Mouse (Mus musculus) thymus, adult 2 months (tissue): Measurements from ENCODE around the gene Tmem217. TPM values are rescaled to one million over a fixed set of nuclear protein-coding genes. Genes with fewer than 3 reads are reported as not detected.

Experiments
- DNase-seq: peaks from one replicate; pipeline ENCODE4 v3.0.0; 2021
- H3K27ac ChIP-seq: fragments of 200-500 bp; 2 replicates; pipeline ENCODE4 v1.5.1; 2012; ENCODE audit warnings: low read length, control low read depth; ENCODE audit not compliant: control insufficient read depth, insufficient read depth
- H3K27me3 ChIP-seq: fragments of 200-500 bp; 2 replicates; pipeline ENCODE4 v1.6.1; 2012; ENCODE audit warnings: mild to moderate bottlenecking, low read length, moderate library complexity, mixed read lengths; ENCODE audit not compliant: control insufficient read depth, insufficient read depth
- H3K36me3 ChIP-seq: fragments of 200-500 bp; 2 replicates; pipeline ENCODE4 v1.6.1; 2012; ENCODE audit warnings: mild to moderate bottlenecking, low read length, moderate library complexity; ENCODE audit not compliant: control insufficient read depth, insufficient read depth
- H3K4me1 ChIP-seq: fragments of 200-500 bp; replicated peaks from 2 replicates; pipeline ENCODE4 v1.6.1; 2012; ENCODE audit warnings: low read length; ENCODE audit not compliant: control insufficient read depth, insufficient read depth
- H3K4me3 ChIP-seq: fragments of 200-500 bp; 2 replicates; pipeline ENCODE4 v1.5.1; 2012; ENCODE audit warnings: mild to moderate bottlenecking, low read length, control low read depth, moderate library complexity; ENCODE audit not compliant: control insufficient read depth, insufficient read depth
- CTCF ChIP-seq: fragments of 200-500 bp; IDR thresholded peaks from 2 replicates; pipeline ENCODE4 v1.5.1; 2012; ENCODE audit warnings: mild to moderate bottlenecking, control low read depth, low read length, moderate library complexity, borderline replicate concordance; ENCODE audit not compliant: control insufficient read depth, poor library complexity, insufficient read depth; ENCODE audit errors: extremely low read depth
- POLR2A ChIP-seq: fragments of 200-500 bp; IDR thresholded peaks from 2 replicates; pipeline ENCODE4 v1.6.1; 2012; ENCODE audit warnings: mild to moderate bottlenecking, low read length, control low read depth, moderate library complexity; ENCODE audit not compliant: control insufficient read depth, poor library complexity, insufficient read depth; ENCODE audit errors: extremely low read depth
- WGBS: fragments of 180-500 bp; shearing (Covaris S2); methylation state at CpG from one replicate; pipeline ENCODE4 v1.1.7; 2018; 5-methylcytosine and 5-hydroxymethylcytosine counted together
- polyA plus RNA-seq: library from polyadenylated mRNA; depleted of rRNA; stranded (reverse); fragments of >200 nt; gene quantifications from 2 replicates; pipeline ENCODE4 v1.2.3, GENCODE M21; 2012

Tmem217 gene
- polyA plus RNA-seq, 1 experiment, result 0.49 TPM

DNA sequence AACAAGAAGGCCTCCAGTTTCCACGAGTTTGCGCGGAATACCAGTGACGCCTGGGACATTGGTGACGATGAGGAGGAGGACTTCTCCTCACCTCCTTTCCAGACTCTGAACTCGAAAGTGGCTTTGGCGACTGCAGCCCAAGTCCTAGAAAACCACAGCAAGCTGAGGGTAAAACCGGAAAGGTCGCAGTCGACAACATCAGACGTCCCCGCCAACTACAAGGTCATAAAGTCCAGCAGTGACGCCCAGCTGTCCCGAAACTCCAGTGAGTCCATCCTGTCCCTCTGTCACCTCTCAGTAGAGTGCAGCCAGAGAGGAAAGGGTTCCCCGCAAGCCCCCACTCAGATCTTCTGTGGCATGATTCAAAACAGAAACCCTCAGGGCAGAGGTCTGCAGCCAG, 16.2 kb upstream of the Tmem217 start:
- Histone ChIP-seq H3K27me3 (no peaks in the 10 kb centered on the region), H3K36me3 (peaks cover 52% of the 10 kb centered on the region), H3K4me3 (no peak overlapping the region), H3K27ac (no peak overlapping the region), H3K4me1 (no peaks in the 10 kb centered on the region)
- TF ChIP-seq CTCF, result no peak
- TF ChIP-seq POLR2A, result no peak
- 96% methylated on average over 15 of the region's 15 CpGs for WGBS
- no peak for DNase-seq

GRCm38 (mm10) chr17:29565521-29565920, 13.3 kb upstream of the Tmem217 start:
- H3K4me1 ChIP-seq, result no peaks in the 10 kb centered on the region
- no peak overlapping the region for H3K4me3 ChIP-seq
- peaks cover 23% of the 10 kb centered on the region for H3K36me3 ChIP-seq
- no peak overlapping the region for H3K27ac ChIP-seq
- H3K27me3 ChIP-seq, result no peaks in the 10 kb centered on the region
- no peak for DNase-seq
- 94% methylated on average over 5 of the region's 5 CpGs for WGBS
- TF ChIP-seq CTCF, result no peak
- no peak for TF ChIP-seq POLR2A

GRCm38 (mm10) chr17:29558476-29558875, 6.3 kb upstream of the Tmem217 start:
- 93% methylated on average over 5 of the region's 5 CpGs for WGBS
- Histone ChIP-seq H3K27ac (no peak overlapping the region), H3K36me3 (no peaks in the 10 kb centered on the region), H3K27me3 (no peaks in the 10 kb centered on the region), H3K4me3 (no peak overlapping the region), H3K4me1 (peaks cover 15% of the 10 kb centered on the region)
- no peak for DNase-seq
- TF ChIP-seq CTCF (no peak), POLR2A (no peak)

- no peak for DNase-seq
- 53% methylated on average over 7 of the region's 7 CpGs for WGBS
- Histone ChIP-seq H3K4me3 (no peak overlapping the region), H3K27me3 (no peaks in the 10 kb centered on the region), H3K27ac (peak overlapping the region; percentile 52; the same call in 1 of the 2 replicates), H3K4me1 (peaks cover 26% of the 10 kb centered on the region), H3K36me3 (no peaks in the 10 kb centered on the region)
- TF ChIP-seq CTCF (no peak), POLR2A (no peak)
These were observed 4.7 kb upstream of the Tmem217 start for GRCm38 (mm10) chr17:29556893-29557292.

DNA sequence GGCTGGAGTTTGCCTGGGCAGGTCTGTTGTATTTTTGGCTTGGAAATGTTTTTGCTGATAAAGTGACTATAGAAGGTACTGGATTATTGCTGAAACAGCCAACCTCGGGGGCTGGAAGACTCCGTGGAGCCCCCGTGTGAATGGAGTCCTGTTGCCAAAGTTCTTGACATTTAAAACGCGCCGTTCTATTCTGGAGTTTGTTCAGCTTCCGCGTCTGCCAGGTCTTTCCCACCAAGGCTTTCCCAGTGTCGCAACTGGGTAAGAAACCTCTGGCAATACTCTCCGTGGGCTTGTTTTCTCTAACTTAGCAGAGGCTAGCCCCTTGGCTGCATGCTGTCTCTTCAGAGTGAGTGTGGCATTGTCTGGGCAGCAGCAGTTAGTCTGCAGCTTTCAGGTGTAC, 4.3 kb upstream of the Tmem217 start:
- no peak for TF ChIP-seq POLR2A
- TF ChIP-seq CTCF, result no peak
- 93% methylated on average over 10 of the region's 10 CpGs for WGBS
- Histone ChIP-seq H3K4me1 (peaks cover 29% of the 10 kb centered on the region), H3K27me3 (no peaks in the 10 kb centered on the region), H3K4me3 (no peak overlapping the region), H3K27ac (peak overlapping the region; percentile 52; the same call in 1 of the 2 replicates), H3K36me3 (no peaks in the 10 kb centered on the region)
- DNase-seq, result no peak

DNA sequence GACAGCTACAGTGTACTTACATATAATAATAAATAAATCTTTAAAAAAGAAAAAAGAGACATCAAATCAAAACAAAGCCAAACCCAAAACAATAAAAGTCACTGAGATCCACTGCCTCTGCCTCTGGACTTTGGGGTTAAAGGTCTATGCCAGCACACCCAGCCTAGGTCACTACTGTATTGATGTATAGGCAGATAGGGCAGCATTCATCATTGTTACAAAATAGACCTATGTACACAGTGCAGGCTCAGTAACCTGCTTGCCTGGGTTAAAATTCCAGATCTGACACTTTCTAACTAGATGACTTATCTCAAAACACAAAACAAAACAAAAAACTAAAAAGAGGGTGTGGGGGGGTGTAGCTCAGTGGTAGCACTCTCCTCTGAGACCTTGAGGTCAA, 2.0 kb upstream of the Tmem217 start:
- H3K4me1 ChIP-seq, result peaks cover 40% of the 10 kb centered on the region
- no peaks in the 10 kb centered on the region for H3K36me3 ChIP-seq
- no peak overlapping the region for H3K4me3 ChIP-seq
- DNase-seq, result no peak
- H3K27ac ChIP-seq, result no peak overlapping the region
- TF ChIP-seq CTCF, result no peak
- no peaks in the 10 kb centered on the region for H3K27me3 ChIP-seq

DNA sequence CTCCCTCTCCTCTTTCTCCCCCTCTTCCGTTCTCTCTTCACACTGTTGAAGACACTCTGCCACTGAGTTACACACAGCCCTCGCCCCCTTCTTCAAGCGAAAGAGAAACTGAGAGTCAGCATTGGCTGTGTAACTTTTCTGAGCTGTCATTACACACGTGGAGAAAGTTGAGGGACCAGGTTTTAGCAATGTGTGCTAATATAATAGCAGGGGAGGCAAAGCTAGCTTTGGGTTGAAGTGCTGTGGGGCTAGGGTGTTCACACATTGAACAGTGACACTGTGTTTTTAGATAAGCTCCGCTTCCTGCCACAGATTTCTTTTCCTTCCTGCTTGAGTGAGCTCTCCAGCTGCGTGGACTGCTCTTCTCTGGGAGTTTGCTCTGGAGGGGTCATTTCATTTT, 1.2 kb downstream of the Tmem217 start:
- WGBS, result 9% methylated on average over 6 of the region's 6 CpGs
- H3K27ac ChIP-seq, result peak overlapping the region; percentile 61
- H3K4me1 ChIP-seq, result peaks cover 31% of the 10 kb centered on the region
- TF ChIP-seq POLR2A (no peak), CTCF (no peak)
- H3K36me3 ChIP-seq, result no peaks in the 10 kb centered on the region
- peak; percentile 47 for DNase-seq
- no peaks in the 10 kb centered on the region for H3K27me3 ChIP-seq
- peak overlapping the region; percentile 7; the same call in 1 of the 2 replicates for H3K4me3 ChIP-seq
